Mouse (Mus musculus): ENCODE measurements at regions not wholly inside any gene's neighbourhood (a gene's known extent, or its start where the extent isn't known, plus 50 kb on each side); places are given as distances from the start of the nearest gene placed in this dataset.
A peak's percentile ranks its signal among the peaks of the same experiment; 100 is the strongest.
"Not testable (repeated sequence)": the region's sequence is repeated elsewhere in the genome, so short reads cannot be mapped to it uniquely, and the experiment has no call there.

DNA sequence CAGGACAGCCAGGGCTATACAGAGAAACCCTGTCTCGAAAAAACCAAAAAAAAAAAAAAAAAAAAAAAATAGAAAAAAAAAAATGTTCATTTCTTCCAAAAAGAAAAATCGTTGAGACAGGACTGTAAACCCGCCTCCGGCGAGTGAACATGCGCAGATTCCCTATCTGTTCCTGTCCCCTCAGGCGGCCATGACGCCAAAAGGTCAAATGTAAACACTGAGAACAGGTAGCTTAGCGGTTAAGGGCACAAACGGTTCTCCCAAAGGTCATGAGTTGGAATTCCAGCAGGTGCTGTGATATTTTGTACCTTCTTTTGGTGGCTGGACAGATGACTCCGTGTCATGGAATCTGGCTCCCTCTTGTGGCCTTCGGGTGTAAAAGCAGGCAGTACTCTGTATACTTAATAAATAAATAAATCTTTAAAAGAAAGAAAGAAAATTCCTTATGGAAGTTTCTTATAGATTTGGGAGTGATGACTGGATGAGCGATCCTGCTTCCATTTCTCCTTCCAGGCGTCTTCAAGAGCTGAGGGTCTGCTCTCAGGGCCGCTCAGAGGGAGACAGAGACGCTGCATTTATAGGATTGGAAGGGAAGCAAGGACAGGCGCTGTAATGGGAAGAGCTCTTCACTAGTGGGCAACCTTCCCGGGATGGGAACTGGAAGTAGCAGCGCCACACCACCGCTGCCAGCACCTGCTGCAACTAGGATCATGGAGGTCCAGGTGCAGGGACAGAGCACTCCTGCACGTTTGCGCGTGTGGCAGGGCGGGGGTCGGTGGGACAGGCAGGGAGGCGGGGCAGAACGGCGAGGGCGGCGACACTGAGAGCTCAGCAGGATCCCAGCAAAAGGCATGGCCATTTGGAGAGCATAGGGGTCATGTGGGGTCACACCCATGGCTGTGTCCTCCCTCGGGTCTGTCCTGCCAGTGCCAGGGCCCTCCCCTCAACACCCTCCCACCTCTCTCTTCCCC, 189.2 kb upstream of the Gm10767 start:
- H3K4me1 ChIP-seq (ENCODE audit: insufficient read depth, low read depth, low read length); H3K36me3 ChIP-seq (replicated peaks); ATAC-seq (ENCODE audit: extremely low read depth, insufficient number of reproducible peaks, low FRiP score, poor library complexity, severe bottlenecking); H3K27me3 ChIP-seq (ENCODE audit: insufficient read depth, low read length): not testable (repeated sequence)
- Histone ChIP-seq H3K4me3 (ENCODE audit: low read depth, low read length) (peak overlapping the region; percentile 54), H3K9me3 (replicated peaks) (peaks cover 28% of the 10 kb centered on the region)
- DNase-seq (ENCODE audit: low spot score), result peak; percentile 0

DNA sequence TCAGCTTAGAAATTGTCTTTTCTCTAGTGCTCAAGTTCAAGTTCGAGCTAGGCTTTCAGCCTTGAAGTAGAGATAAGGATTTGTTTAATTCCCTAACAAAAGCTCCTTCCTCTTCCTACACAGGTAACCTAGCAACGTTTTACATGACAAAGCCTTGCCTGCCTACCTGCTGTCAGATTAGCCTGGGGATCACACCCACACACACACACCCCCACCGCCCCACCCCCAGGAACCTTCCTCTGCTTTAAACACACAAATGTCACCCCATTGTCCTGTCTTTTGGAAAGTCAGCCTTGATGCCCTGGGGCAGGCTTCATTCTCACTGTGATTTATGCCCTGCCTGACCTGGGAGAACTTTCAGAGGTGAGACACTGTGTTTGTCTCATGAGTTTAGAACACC, 193.7 kb upstream of the Gm10767 start:
- H3K36me3 ChIP-seq (replicated peaks); H3K4me1 ChIP-seq (ENCODE audit: insufficient read depth, low read depth, low read length); ATAC-seq (ENCODE audit: extremely low read depth, insufficient number of reproducible peaks, low FRiP score, poor library complexity, severe bottlenecking); H3K4me3 ChIP-seq (ENCODE audit: low read depth, low read length); H3K27me3 ChIP-seq (ENCODE audit: insufficient read depth, low read length); DNase-seq (ENCODE audit: low spot score): not testable (repeated sequence)
- H3K9me3 ChIP-seq (replicated peaks), result peaks cover 24% of the 10 kb centered on the region

DNA sequence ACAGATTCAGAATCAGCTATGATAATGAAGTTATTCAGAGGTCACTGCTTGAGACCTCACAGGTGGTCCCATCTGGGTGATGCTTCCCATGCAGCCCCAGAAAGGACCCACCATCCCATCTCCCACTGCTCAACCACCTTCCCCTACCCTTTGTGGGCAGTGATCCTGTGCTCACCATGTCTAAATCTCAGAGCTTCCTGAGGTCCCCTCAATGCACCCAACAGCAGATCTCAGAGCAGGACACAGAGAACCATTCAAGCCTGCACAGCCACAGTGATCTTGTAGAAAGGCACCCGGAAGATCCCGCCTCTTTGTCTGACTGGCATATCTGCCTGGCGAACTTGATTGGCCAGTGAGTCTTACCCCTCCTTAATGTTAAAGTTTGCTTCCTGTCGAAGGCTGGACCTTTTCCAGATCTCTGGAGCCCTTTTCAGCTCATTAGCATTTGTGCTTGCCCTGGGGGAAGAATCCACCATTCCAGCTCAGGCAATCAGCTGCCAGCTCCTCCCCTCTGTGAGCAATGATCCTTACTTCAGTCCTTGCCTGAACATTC, 206.7 kb upstream of the Gm10767 start:
- not testable (repeated sequence) for ATAC-seq (ENCODE audit: extremely low read depth, insufficient number of reproducible peaks, low FRiP score, poor library complexity, severe bottlenecking); H3K4me3 ChIP-seq (ENCODE audit: low read depth, low read length); H3K36me3 ChIP-seq (replicated peaks); H3K27me3 ChIP-seq (ENCODE audit: insufficient read depth, low read length); H3K4me1 ChIP-seq (ENCODE audit: insufficient read depth, low read depth, low read length); DNase-seq (ENCODE audit: low spot score)
- peaks cover 11% of the 10 kb centered on the region for H3K9me3 ChIP-seq (replicated peaks)

DNA sequence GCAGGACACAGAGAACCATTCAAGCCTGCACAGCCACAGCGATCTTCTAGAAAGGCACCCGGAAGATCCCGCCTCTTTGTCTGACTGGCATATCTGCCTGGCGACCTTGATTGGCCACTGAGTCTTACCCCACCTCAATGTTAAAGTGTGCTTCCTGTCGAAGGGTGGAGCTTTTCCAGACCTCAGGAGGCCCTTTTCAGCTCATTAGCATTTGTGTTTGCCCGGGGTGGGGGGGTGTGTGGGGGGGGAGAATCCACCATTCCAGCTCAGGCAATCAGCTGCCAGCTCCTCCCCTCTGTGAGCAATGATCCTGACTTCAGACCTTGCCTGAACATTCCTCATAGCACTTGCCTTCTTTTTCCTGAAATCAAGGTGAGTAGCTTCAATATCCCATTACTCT, 223.9 kb upstream of the Gm10767 start:
- H3K4me1 ChIP-seq (ENCODE audit: insufficient read depth, low read depth, low read length); H3K27me3 ChIP-seq (ENCODE audit: insufficient read depth, low read length); DNase-seq (ENCODE audit: low spot score); H3K36me3 ChIP-seq (replicated peaks); ATAC-seq (ENCODE audit: extremely low read depth, insufficient number of reproducible peaks, low FRiP score, poor library complexity, severe bottlenecking); H3K9me3 ChIP-seq (replicated peaks); H3K4me3 ChIP-seq (ENCODE audit: low read depth, low read length): not testable (repeated sequence)

DNA sequence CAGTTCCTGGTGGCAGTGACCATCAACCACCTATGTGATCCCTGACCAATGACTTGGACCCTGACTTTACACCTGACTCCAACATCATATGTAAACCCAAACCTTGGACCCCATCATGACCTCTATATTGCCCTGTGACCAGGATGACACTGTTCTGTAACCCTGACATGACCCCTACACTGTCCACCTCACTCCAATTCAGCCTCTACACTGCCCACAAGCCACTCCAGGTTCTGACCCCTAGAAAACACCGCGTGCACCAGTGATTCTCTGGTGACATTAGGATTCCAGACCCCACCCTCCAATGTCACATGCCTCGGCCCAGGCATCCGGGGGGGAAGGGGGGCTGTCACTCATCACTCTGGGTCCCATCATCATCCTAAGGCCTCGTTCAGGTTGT, 201.3 kb upstream of the 2410141K09Rik start:
- H3K4me3 ChIP-seq (ENCODE audit: low read depth, low read length); DNase-seq (ENCODE audit: low spot score); H3K4me1 ChIP-seq (ENCODE audit: insufficient read depth, low read depth, low read length); H3K36me3 ChIP-seq (replicated peaks); H3K27me3 ChIP-seq (ENCODE audit: insufficient read depth, low read length): not testable (repeated sequence)
- peaks cover 13% of the 10 kb centered on the region for H3K9me3 ChIP-seq (replicated peaks)
- ATAC-seq (ENCODE audit: extremely low read depth, insufficient number of reproducible peaks, low FRiP score, poor library complexity, severe bottlenecking), result 0 out of 2 replicates have a peak, but pooled peaks have one; percentile 15

DNA sequence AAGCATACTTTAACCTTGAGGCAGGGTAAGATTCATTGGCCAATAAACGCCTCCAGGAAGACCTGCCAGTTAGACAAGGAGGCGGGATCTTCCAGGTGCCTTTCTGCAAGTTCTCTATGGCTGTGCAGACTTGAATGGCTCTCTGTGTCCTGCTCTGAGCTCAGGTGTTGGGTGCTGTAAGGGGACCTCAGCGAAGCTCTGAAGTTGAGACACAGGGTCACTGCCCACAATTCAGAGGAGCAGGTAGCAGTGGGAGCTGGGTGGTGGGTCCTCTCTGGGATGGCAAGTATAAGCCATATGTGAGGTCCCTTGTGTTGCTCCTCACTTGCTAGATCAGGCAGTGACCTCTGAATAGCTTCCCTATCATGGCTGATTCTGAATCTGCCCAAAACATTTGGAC, 184.8 kb upstream of the 2410141K09Rik start:
- not testable (repeated sequence) for H3K4me1 ChIP-seq (ENCODE audit: insufficient read depth, low read depth, low read length); H3K36me3 ChIP-seq (replicated peaks); H3K9me3 ChIP-seq (replicated peaks); DNase-seq (ENCODE audit: low spot score); ATAC-seq (ENCODE audit: extremely low read depth, insufficient number of reproducible peaks, low FRiP score, poor library complexity, severe bottlenecking); H3K27me3 ChIP-seq (ENCODE audit: insufficient read depth, low read length); H3K4me3 ChIP-seq (ENCODE audit: low read depth, low read length)

DNA sequence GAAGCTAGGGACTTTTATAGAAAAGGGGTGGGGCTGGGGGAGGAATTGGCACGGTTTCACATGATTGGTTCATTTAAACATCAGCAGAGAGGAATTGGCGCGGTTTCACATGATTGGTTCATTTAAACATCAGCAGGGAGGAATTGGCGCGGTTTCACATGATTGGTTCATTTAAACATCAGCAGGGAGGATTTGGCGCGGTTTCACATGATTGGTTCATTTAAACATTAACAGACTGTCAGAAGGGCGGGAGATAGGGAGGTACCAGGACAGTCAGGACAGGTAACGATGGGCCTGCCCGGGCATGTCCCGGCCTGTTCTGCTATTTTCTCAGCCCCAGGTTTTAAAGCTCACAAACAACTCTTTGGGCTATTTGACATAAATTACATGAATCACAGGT, 145.1 kb upstream of the 2410141K09Rik start:
- H3K4me3 ChIP-seq (ENCODE audit: low read depth, low read length); DNase-seq (ENCODE audit: low spot score); ATAC-seq (ENCODE audit: extremely low read depth, insufficient number of reproducible peaks, low FRiP score, poor library complexity, severe bottlenecking); H3K27me3 ChIP-seq (ENCODE audit: insufficient read depth, low read length); H3K4me1 ChIP-seq (ENCODE audit: insufficient read depth, low read depth, low read length); H3K9me3 ChIP-seq (replicated peaks); H3K36me3 ChIP-seq (replicated peaks): not testable (repeated sequence)

DNA sequence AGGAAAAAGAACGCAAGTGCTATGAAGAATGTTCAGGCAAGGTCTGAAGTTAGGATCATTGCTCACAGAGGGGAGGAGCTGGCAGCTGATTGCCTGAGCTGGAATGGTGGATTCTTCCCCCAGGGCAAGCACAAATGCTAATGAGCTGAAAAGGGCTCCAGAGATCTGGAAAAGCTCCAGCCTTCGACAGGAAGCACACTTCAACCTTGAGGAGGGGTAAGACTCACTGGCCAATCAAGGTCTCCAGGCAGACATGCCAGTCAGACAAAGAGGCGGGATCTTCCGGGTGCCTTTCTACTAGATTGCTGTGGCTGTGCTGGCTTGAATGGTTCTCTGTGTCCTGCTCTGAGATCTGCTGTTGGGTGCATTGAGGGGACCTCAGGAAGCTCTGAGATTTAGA, 122.7 kb upstream of the 2410141K09Rik start:
- not testable (repeated sequence) for DNase-seq (ENCODE audit: low spot score); H3K9me3 ChIP-seq (replicated peaks); H3K36me3 ChIP-seq (replicated peaks); ATAC-seq (ENCODE audit: extremely low read depth, insufficient number of reproducible peaks, low FRiP score, poor library complexity, severe bottlenecking); H3K4me1 ChIP-seq (ENCODE audit: insufficient read depth, low read depth, low read length); H3K27me3 ChIP-seq (ENCODE audit: insufficient read depth, low read length); H3K4me3 ChIP-seq (ENCODE audit: low read depth, low read length)

DNA sequence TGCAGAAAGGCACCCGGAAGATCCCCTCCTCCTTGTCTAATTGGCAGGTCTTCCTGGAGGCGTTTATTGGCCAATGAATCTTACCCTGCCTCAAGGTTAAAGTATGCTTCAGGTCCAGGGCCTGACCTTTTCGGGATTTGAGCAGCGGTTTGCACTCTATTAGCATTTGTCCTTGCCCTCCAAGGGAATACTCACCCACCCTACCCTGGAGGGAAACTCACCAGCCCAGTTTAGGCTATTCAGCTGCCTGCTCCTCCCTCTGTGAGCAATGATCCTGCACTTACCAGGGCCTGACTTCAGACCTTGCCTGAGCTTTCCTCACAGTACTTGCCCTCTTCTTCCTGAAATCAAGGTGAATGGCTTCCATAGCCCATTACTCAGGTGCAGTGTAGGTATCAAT, 115.5 kb upstream of the 2410141K09Rik start:
- H3K4me1 ChIP-seq (ENCODE audit: insufficient read depth, low read depth, low read length); ATAC-seq (ENCODE audit: extremely low read depth, insufficient number of reproducible peaks, low FRiP score, poor library complexity, severe bottlenecking); H3K9me3 ChIP-seq (replicated peaks); DNase-seq (ENCODE audit: low spot score); H3K27me3 ChIP-seq (ENCODE audit: insufficient read depth, low read length); H3K4me3 ChIP-seq (ENCODE audit: low read depth, low read length); H3K36me3 ChIP-seq (replicated peaks): not testable (repeated sequence)

DNA sequence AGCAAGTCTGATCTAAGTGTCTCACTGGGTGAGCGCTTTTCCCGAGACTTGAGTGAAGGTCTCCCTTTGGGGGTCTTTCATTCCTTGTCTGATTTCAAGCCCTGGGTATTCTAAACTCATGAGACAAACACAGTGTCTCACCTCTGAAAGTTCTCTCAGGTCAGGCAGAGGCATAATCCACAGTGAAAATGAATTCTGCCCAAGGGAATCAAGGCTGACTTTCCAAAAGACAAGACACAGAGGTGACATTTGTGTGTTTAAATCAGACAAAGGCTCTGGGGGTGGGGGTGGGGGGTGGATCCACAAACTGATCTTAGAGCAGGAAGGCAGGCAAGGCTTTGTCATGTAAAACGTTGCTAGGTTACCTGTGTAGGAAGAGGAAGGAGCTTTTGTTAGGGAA, 107.0 kb upstream of the 2410141K09Rik start:
- H3K4me1 ChIP-seq (ENCODE audit: insufficient read depth, low read depth, low read length); H3K36me3 ChIP-seq (replicated peaks); H3K4me3 ChIP-seq (ENCODE audit: low read depth, low read length); DNase-seq (ENCODE audit: low spot score); H3K27me3 ChIP-seq (ENCODE audit: insufficient read depth, low read length); ATAC-seq (ENCODE audit: extremely low read depth, insufficient number of reproducible peaks, low FRiP score, poor library complexity, severe bottlenecking); H3K9me3 ChIP-seq (replicated peaks): not testable (repeated sequence)

DNA sequence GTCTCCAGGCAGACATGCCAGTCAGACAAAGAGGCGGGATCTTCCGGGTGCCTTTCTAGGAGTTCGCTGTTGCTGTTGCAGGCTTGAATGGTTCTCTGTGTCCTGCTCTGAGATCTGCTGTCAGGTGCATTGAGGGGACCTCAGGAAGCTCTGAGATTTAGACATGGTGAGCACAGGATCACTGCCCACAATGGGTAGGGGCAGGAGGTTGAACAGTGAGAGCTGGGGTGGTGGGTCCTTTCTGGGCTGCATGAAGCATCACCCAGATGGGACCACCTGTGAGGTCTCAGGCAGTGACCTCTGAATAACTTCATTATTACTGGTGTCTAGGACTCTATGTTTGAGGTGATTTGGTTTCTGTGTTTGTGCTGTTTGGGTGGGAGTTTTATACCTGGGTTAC, 78.7 kb upstream of the 2410141K09Rik start:
- not testable (repeated sequence) for H3K36me3 ChIP-seq (replicated peaks); H3K4me3 ChIP-seq (ENCODE audit: low read depth, low read length); H3K27me3 ChIP-seq (ENCODE audit: insufficient read depth, low read length); H3K4me1 ChIP-seq (ENCODE audit: insufficient read depth, low read depth, low read length); DNase-seq (ENCODE audit: low spot score); H3K9me3 ChIP-seq (replicated peaks); ATAC-seq (ENCODE audit: extremely low read depth, insufficient number of reproducible peaks, low FRiP score, poor library complexity, severe bottlenecking)

Measured in G1E (cell line).